Mouse (Mus musculus) lung, adult 2 months (tissue): ENCODE measurements around the gene Patj. TPM values are rescaled to one million over a fixed set of nuclear protein-coding genes. Genes with fewer than 3 reads are reported as not detected.

Experiments
- DNase-seq: peaks from one replicate; pipeline ENCODE4 v3.0.0; 2022
- H3K4me1 ChIP-seq: fragments of 200-500 bp; 2 replicates; pipeline ENCODE4 v1.6.1; 2011; ENCODE audit warnings: low read length; ENCODE audit not compliant: control insufficient read depth, insufficient read depth
- H3K4me3 ChIP-seq: fragments of 200-500 bp; replicated peaks from 2 replicates; pipeline ENCODE3; 2011; ENCODE audit warnings: low read depth, mild to moderate bottlenecking, control low read depth, low read length; ENCODE audit errors: extremely low read depth
- CTCF ChIP-seq: fragments of 200-500 bp; IDR thresholded peaks from 2 replicates; pipeline ENCODE4 v1.5.1; 2011; ENCODE audit warnings: mild to moderate bottlenecking, low read length, control low read depth; ENCODE audit not compliant: insufficient read depth
- POLR2A ChIP-seq: fragments of 200-500 bp; IDR thresholded peaks from 2 replicates; pipeline ENCODE4 v1.6.1; 2011; ENCODE audit warnings: low read depth, mild to moderate bottlenecking, control low read depth, low read length, borderline replicate concordance; ENCODE audit errors: extremely low read depth
- WGBS: fragments of 180-500 bp; shearing (Covaris S2); methylation state at CpG from one replicate; pipeline ENCODE4 v1.1.7; 2018; 5-methylcytosine and 5-hydroxymethylcytosine counted together
- polyA plus RNA-seq: library from polyadenylated mRNA; depleted of rRNA; stranded (reverse); fragments of >200 nt; gene quantifications from 2 replicates; pipeline ENCODE4 v1.2.3, GENCODE M21; 2012; rRNA removed

The Patj gene
- polyA plus RNA-seq: 13.4 and 17.4 TPM in 2 replicates

GRCm38 (mm10) chr4:98395690-98396437 is at the start of gene Patj:
Patj (plus strand) TSS chr4:98395785.
- Histone ChIP-seq H3K4me3 (peak within 1 kb of the TSS; percentile 76), H3K4me1 (no peaks in the 10 kb centered on the region)
- peak; percentile 83 for DNase-seq
- no peak for TF ChIP-seq CTCF
- 0 out of 2 replicates have a peak, but pooled peaks have one; percentile 26 for TF ChIP-seq POLR2A
- 3% methylated on average over 73 of the region's 73 CpGs for WGBS

DNA sequence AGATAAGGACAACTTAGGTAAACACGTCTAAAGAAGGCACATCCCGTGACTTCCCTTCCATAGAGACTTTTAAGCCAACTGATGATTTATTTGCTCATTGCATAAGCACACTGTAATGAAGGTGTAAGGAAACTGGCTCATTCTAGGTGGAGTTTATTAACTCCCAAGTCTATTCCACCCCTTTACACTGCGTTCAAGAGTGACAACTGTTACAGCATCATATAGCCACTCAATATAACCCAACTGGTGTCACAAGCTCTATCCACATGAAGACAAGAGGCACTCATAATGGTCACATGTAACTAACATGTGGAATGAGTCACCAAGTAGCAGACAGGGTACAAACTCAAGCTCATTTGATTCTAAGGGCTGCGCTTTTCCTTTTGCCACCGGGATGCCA is 47.0 kb upstream of the Patj start:
- H3K4me3 ChIP-seq: no peak overlapping the region
- DNase-seq: no peak
- no peaks in the 10 kb centered on the region for H3K4me1 ChIP-seq
- no peak for TF ChIP-seq POLR2A
- TF ChIP-seq CTCF: no peak
- WGBS: 46% methylated on average over 5 of the region's 5 CpGs

GRCm38 (mm10) chr4:98358034-98358809 is 37.4 kb upstream of the Patj start:
- Histone ChIP-seq H3K4me1 (no peaks in the 10 kb centered on the region), H3K4me3 (no peak overlapping the region)
- TF ChIP-seq CTCF (no peak), POLR2A (no peak)
- 94% methylated on average over 9 of the region's 9 CpGs for WGBS
- DNase-seq: no peak

DNA sequence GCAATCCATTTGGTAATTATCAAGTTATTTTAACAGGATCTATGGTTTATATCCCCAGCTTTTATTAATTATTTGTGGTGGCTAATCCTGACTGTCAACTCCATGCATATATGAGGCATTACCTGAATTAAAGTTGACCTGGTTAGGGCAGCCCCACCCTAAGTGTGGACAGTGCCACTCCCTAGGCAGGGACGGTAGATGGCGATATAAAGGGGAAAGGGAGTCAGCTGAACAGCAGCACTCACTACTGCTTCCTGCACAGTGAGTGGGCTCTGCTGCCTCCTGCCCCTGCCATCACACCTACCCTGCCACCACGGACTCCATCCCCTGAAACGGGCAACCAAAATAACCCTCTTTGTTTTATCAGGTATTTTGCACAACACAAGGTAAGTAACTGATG is 20.2 kb upstream of the Patj start:
- H3K4me3 ChIP-seq: no peak overlapping the region
- DNase-seq: no peak
- H3K4me1 ChIP-seq: no peaks in the 10 kb centered on the region
- TF ChIP-seq POLR2A (no peak), CTCF (peak; percentile 45)
- 62% methylated on average over 4 of the region's 4 CpGs for WGBS

GRCm38 (mm10) chr4:98376943-98377342 is 18.6 kb upstream of the Patj start:
- no peak overlapping the region for H3K4me3 ChIP-seq
- no peak for DNase-seq
- no peak for TF ChIP-seq CTCF
- TF ChIP-seq POLR2A: no peak
- WGBS: 90% methylated on average over 2 of the region's 2 CpGs
- H3K4me1 ChIP-seq: peaks cover 4% of the 10 kb centered on the region; the same call in 1 of the 2 replicates

GRCm38 (mm10) chr4:98382716-98383424 is 12.7 kb upstream of the Patj start, which contains the start of gene Tm2d1:
Tm2d1 (minus strand) TSS chr4:98383306.
- peaks cover 4% of the 10 kb centered on the region; the same call in 1 of the 2 replicates for H3K4me1 ChIP-seq
- TF ChIP-seq POLR2A (peak; percentile 75), CTCF (no peak)
- peak; percentile 78 for DNase-seq
- peak within 1 kb of the TSS; percentile 98 for H3K4me3 ChIP-seq
- under 1% methylated on average over 46 of the region's 46 CpGs for WGBS

GRCm38 (mm10) chr4:98385036-98385435 is 10.5 kb upstream of the Patj start:
- H3K4me1 ChIP-seq: peaks cover 4% of the 10 kb centered on the region; the same call in 1 of the 2 replicates
- TF ChIP-seq CTCF (no peak), POLR2A (no peak)
- DNase-seq: no peak
- 56% methylated on average over 5 of the region's 5 CpGs for WGBS
- H3K4me3 ChIP-seq: no peak overlapping the region

- Histone ChIP-seq H3K4me3 (peak overlapping the region; percentile 76), H3K4me1 (no peaks in the 10 kb centered on the region)
- WGBS: 11% methylated on average over 7 of the region's 7 CpGs
- TF ChIP-seq POLR2A (no peak), CTCF (no peak)
- DNase-seq: no peak
Observed at GRCm38 (mm10) chr4:98395346-98395689, 267 bp upstream of the Patj start.

DNA sequence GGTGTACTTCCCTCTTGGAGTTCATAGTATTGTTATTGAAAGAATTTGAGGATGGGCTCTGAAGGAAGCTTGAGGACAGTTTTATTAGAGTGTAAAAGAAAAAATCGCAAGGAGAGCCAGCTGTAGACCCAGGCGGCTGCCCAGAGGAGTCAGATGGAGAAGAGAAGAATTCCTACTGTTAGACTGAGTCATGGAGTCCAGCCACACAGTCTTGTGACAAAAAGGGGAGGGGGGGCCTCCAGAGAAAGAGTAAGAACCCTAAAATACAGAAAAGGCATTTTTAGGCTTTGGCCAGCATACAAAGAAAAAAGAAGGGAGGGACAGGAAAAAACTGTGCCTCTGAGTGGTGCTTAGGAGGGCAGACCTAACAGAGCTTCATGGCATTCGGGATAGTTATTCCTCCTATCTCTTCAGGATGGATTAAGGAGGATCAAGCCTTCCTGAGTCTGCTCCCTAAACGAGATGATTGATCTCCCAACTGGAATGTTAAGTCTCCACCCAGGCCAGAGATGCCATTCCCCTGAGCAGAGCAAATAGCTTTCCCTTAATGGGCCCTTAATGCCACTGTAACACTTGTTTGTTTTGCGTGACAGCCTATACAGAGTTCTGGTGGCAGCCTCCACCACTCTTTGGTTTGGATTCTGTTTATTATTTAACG is 5.5 kb downstream of the Patj start:
- no peak overlapping the region for H3K4me3 ChIP-seq
- TF ChIP-seq CTCF (no peak), POLR2A (no peak)
- 35% methylated on average over 6 of the region's 6 CpGs for WGBS
- DNase-seq: peak; percentile 10
- H3K4me1 ChIP-seq: peaks cover 3% of the 10 kb centered on the region
